Mouse (Mus musculus): ENCODE results near the gene Mydgf. TPM values are rescaled to one million over a fixed set of nuclear protein-coding genes. Genes with fewer than 3 reads are reported as not detected.

The Mydgf gene
- polyA plus RNA-seq, 1 experiment from 2014 or later: 108 TPM

Small RNA genes within 50 kb of the gene (microRNA-seq; reads per million reads assigned to microRNA genes)
- not detected for gene Gm44397

Other genes starting within 250 kb of the Mydgf start
- 6.9 and 9.1 TPM in 2 replicates for gene Zfp119b, start 234.4 kb downstream of the Mydgf start, polyA plus RNA-seq (2015; fragmentation: Nextera tagmentation; extraction: Ambion mirVana)
- gene Ebi3, start 231.3 kb downstream of the Mydgf start, polyA plus RNA-seq (2015; fragmentation: Nextera tagmentation; extraction: Ambion mirVana): 3.3 and 3.8 TPM in 2 replicates
- gene Yju2, start 224.8 kb downstream of the Mydgf start, polyA plus RNA-seq (2015; fragmentation: Nextera tagmentation; extraction: Ambion mirVana): 21.7 and 22.1 TPM in 2 replicates
- gene Shd, start 213.5 kb downstream of the Mydgf start, polyA plus RNA-seq (2015; fragmentation: Nextera tagmentation; extraction: Ambion mirVana): 19.9 and 21.4 TPM in 2 replicates
- gene Fsd1, start 197.4 kb downstream of the Mydgf start, polyA plus RNA-seq (2015; fragmentation: Nextera tagmentation; extraction: Ambion mirVana): 12.6 and 18.3 TPM in 2 replicates
- 26.0 and 28.2 TPM in 2 replicates for gene Stap2, start 178.3 kb downstream of the Mydgf start, polyA plus RNA-seq (2015; fragmentation: Nextera tagmentation; extraction: Ambion mirVana)
- gene Mpnd, start 178.2 kb downstream of the Mydgf start, polyA plus RNA-seq (2015; fragmentation: Nextera tagmentation; extraction: Ambion mirVana): 71.2 and 82.9 TPM in 2 replicates
- gene Sh3gl1, start 147.3 kb downstream of the Mydgf start, polyA plus RNA-seq (2015; fragmentation: Nextera tagmentation; extraction: Ambion mirVana): 210 and 217 TPM in 2 replicates
- gene Chaf1a, start 143.5 kb downstream of the Mydgf start, polyA plus RNA-seq (2015; fragmentation: Nextera tagmentation; extraction: Ambion mirVana): 19.1 and 21.4 TPM in 2 replicates
- gene Ubxn6, start 108.9 kb downstream of the Mydgf start, polyA plus RNA-seq (2015; fragmentation: Nextera tagmentation; extraction: Ambion mirVana): 42.1 and 45.6 TPM in 2 replicates
- 103 and 106 TPM in 2 replicates for gene Hdgfl2, start 104.3 kb downstream of the Mydgf start, polyA plus RNA-seq (2015; fragmentation: Nextera tagmentation; extraction: Ambion mirVana)
- gene Plin4, start 74.1 kb downstream of the Mydgf start, polyA plus RNA-seq (2015; fragmentation: Nextera tagmentation; extraction: Ambion mirVana): 0.03 and 0.11 TPM in 2 replicates
- 0.12 and 0.60 TPM in 2 replicates for gene Plin5, start 66.3 kb downstream of the Mydgf start, polyA plus RNA-seq (2015; fragmentation: Nextera tagmentation; extraction: Ambion mirVana)
- 0.55 and 1.7 TPM in 2 replicates for gene Lrg1, start 61.9 kb downstream of the Mydgf start, polyA plus RNA-seq (2015; fragmentation: Nextera tagmentation; extraction: Ambion mirVana)
- gene Sema6b, start 43.6 kb downstream of the Mydgf start, polyA plus RNA-seq (2015; fragmentation: Nextera tagmentation; extraction: Ambion mirVana): 2.3 and 3.3 TPM in 2 replicates
- gene Tnfaip8l1, start 21.4 kb downstream of the Mydgf start, polyA plus RNA-seq (2015; fragmentation: Nextera tagmentation; extraction: Ambion mirVana): 11.3 and 13.1 TPM in 2 replicates
- gene Dpp9, start 35.0 kb upstream of the Mydgf start, polyA plus RNA-seq (2015; fragmentation: Nextera tagmentation; extraction: Ambion mirVana): 33.6 and 34.6 TPM in 2 replicates
- 14.9 and 19.7 TPM in 2 replicates for gene Fem1a, start 72.9 kb upstream of the Mydgf start, polyA plus RNA-seq (2015; fragmentation: Nextera tagmentation; extraction: Ambion mirVana)
- gene Ticam1, start 92.9 kb upstream of the Mydgf start, polyA plus RNA-seq (2015; fragmentation: Nextera tagmentation; extraction: Ambion mirVana): 7.1 and 8.6 TPM in 2 replicates
- gene Plin3, start 109.0 kb upstream of the Mydgf start, polyA plus RNA-seq (2015; fragmentation: Nextera tagmentation; extraction: Ambion mirVana): 94.2 and 114 TPM in 2 replicates
- not detected in 2 replicates for gene Arrdc5, start 116.4 kb upstream of the Mydgf start, polyA plus RNA-seq (2015; fragmentation: Nextera tagmentation; extraction: Ambion mirVana)
- 107 and 108 TPM in 2 replicates for gene Uhrf1, start 119.4 kb upstream of the Mydgf start, polyA plus RNA-seq (2015; fragmentation: Nextera tagmentation; extraction: Ambion mirVana)
- gene Kdm4b, start 142.1 kb upstream of the Mydgf start, polyA plus RNA-seq (2015; fragmentation: Nextera tagmentation; extraction: Ambion mirVana): 35.9 and 37.3 TPM in 2 replicates

Measured in limb, embryonic 15.5 days (tissue).